Mouse (Mus musculus): ENCODE measurements around the gene 2410015M20Rik.

The 2410015M20Rik gene

DNA sequence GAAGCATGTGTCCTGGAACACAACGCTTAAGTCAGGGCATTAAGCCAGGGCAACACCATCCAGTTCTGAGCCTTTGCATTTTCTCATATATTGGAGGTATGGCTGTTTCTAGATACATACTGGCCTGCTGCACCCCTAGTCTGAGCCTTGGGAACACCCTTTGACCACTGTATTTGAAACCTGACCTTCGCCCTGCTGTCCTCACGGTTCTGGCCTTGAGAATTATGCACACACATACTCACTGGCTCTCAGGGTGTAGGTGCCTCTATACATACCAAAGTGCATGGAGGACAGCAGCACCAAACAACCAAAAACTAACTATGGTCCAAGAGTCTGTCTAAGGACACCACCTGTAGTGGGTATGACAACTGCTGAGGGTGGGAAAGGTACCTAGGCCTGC is 36.6 kb downstream of the 2410015M20Rik start:
- no peak for DNase-seq (ENCODE audit: low read depth, low spot score)

GRCm38 (mm10) chr17:56572154-56572553 is 37.4 kb downstream of the 2410015M20Rik start:
- no peak for DNase-seq (ENCODE audit: low read depth, low spot score)

DNA sequence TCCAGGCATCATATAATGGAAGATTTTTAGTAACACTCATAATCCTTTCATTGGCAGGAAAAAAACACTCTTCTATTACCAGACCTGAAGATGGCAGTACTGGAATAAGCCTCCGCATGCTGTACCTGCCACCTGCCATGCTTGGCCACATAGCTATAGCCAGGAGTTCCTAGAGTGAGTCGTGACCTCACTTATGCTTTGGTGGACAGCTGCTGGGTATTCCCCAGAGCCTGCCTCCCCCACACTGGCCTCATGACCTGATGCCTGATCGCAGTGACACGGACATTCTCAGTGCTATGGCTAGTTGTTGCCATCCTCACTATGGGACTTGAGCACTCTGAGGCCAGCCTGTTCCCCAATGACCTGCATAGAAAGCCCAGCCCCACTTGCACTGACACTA is 39.3 kb downstream of the 2410015M20Rik start:
- no peak for DNase-seq (ENCODE audit: low read depth, low spot score)

GRCm38 (mm10) chr17:56567370-56567769 is 42.2 kb downstream of the 2410015M20Rik start:
- no peak for DNase-seq (ENCODE audit: low read depth, low spot score)

- no peak for DNase-seq (ENCODE audit: low read depth, low spot score)
Observed at GRCm38 (mm10) chr17:56566918-56567317, 42.7 kb downstream of the 2410015M20Rik start.

GRCm38 (mm10) chr17:56566293-56566692 is 43.3 kb downstream of the 2410015M20Rik start:
- DNase-seq (ENCODE audit: low read depth, low spot score), result no peak

- DNase-seq (ENCODE audit: low read depth, low spot score), result no peak
Observed at GRCm38 (mm10) chr17:56561866-56562265, 47.7 kb downstream of the 2410015M20Rik start.

GRCm38 (mm10) chr17:56560131-56560530 is 49.4 kb downstream of the 2410015M20Rik start:
- DNase-seq (ENCODE audit: low read depth, low spot score), result no peak

- DNase-seq (ENCODE audit: low read depth, low spot score), result no peak
Observed at GRCm38 (mm10) chr17:56559386-56559785, 50.2 kb downstream of the 2410015M20Rik start.

DNA sequence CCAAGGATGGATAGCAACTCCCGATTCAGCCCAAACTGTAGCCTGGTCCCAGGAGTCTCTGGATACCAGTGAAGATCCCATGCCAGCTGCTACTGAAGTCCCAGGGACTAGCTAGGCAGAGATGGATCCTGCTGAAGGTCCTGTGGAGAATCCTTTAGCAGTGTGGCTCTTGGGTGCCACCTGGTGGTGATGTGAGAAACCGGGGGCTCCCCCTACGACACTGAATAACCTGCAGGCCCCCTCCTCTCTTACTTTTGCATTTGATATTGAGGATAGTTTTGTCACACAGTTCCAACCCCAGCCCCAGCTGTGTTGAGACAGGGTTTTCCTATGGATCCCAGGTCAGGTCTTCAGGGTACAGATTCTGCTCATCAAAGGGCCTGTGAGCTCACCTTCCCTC is 51.1 kb downstream of the 2410015M20Rik start:
- DNase-seq (ENCODE audit: low read depth, low spot score), result peak; percentile 70

All from forelimb bud, embryonic 11.5 days (tissue).